Mouse (Mus musculus): ENCODE results near the gene Smyd3. TPM values are rescaled to one million over a fixed set of nuclear protein-coding genes. Genes with fewer than 3 reads are reported as not detected.
A peak's percentile ranks its signal among the peaks of the same experiment; 100 is the strongest.

The Smyd3 gene
- total and polyA plus RNA-seq, 3 experiments = 2.7 to 8.1 (median 7.6) TPM

DNA sequence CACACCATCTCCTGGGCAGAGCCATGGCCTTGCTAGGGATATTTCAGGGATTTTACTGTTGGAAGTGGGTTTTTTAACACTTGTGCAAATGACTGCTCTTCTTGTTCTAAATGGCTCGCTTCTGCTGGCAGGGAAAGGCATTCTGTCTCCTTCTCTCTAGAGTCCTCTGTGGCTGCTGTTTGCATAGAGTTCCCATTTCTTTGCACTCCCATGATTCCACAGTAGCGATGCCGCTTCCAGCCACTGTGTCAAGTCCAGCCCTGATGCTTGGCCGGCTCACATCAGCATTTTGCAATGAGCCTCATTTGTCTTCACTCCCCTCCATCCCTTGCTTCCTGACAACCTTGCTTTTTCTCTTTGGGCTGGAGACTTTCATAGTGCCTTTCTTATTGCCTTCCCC lies 528.4 kb downstream of the Smyd3 start:
- DNase-seq = no peak
- H3K27ac ChIP-seq = no peak overlapping the region
- whole genome bisulfite sequencing = 78% methylated on average over 4 of the region's 4 CpGs
- intact Hi-C loops (cut with DNase I) = no loop called here
- no peaks in the 10 kb centered on the region for H3K27me3 ChIP-seq (ENCODE audit: control insufficient read depth, insufficient read depth, low read length)
- H3K9ac ChIP-seq (ENCODE audit: low read depth, low read length) = no peak overlapping the region
- no peaks in the 10 kb centered on the region for H3K79me2 ChIP-seq (replicated peaks; ENCODE audit: control insufficient read depth, insufficient read depth, low read length)
- TF ChIP-seq POLR2A (IDR thresholded peaks at IDR 0.05; ENCODE audit: insufficient read depth, low read depth, low read length) (no peak), CTCF (IDR thresholded peaks at IDR 0.05) (no peak), EP300 (IDR thresholded peaks at IDR 0.05; ENCODE audit: insufficient read depth, low read depth, low read length) (no peak)
- H3K4me3 ChIP-seq = no peak overlapping the region
- no peaks in the 10 kb centered on the region; the same call in 1 of the 2 replicates for H3K4me1 ChIP-seq (ENCODE audit: control insufficient read depth, insufficient read depth, low read length)
- H3K36me3 ChIP-seq (ENCODE audit: control insufficient read depth, insufficient read depth, low read length) = no peaks in the 10 kb centered on the region

DNA sequence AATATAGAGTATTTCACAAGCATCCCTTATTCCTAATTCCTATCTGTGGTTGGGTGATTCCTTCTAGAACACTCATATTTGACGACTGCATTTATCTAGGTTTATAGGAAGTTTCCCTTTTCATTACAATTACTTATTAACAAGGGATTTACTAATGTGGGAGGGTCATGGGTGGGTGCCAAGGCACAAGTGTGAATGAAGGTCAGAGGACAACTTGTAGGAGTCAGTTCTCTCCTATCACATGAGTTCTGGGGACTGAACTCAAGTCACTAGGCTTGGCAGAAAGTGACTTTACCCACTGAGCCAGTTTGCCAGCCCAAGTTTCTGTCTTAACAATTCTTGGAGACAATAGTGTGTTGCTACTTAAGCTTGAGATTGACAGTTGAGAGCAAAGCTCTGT lies 529.7 kb downstream of the Smyd3 start:
- WGBS = 22% methylated on average over 1 of the region's 1 CpGs
- intact Hi-C loops (cut with DNase I) = no loop called here
- no peaks in the 10 kb centered on the region; the same call in 1 of the 2 replicates for H3K4me1 ChIP-seq (ENCODE audit: control insufficient read depth, insufficient read depth, low read length)

DNA sequence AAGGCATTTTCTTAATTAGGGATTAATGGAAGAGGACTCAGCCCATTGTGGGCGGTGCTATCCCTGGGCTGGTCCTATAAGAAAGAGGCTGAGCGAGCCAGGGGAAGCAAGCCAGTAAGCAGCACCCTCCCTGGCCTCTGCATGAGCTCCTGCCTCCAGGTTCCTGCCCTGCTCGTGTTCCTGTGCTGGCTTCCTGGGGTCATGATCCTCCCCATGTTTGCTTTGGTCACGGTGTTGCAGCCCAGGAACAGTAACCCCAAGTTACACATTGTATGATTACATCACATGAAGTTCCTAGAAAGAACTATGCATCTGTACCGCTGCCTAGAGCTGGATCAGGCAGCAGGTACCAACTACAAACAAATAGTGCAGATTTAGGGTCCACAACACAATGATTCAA lies 536.2 kb downstream of the Smyd3 start:
- no peak overlapping the region for H3K9ac ChIP-seq (ENCODE audit: low read depth, low read length)
- 70% methylated on average over 5 of the region's 5 CpGs for WGBS
- DNase-seq = no peak
- no peaks in the 10 kb centered on the region for H3K4me1 ChIP-seq (ENCODE audit: control insufficient read depth, insufficient read depth, low read length)
- intact Hi-C loops (cut with DNase I) = no loop called here
- H3K79me2 ChIP-seq (replicated peaks; ENCODE audit: control insufficient read depth, insufficient read depth, low read length) = no peaks in the 10 kb centered on the region
- no peak overlapping the region for H3K4me3 ChIP-seq
- TF ChIP-seq EP300 (IDR thresholded peaks at IDR 0.05; ENCODE audit: insufficient read depth, low read depth, low read length) (no peak), POLR2A (IDR thresholded peaks at IDR 0.05; ENCODE audit: insufficient read depth, low read depth, low read length) (no peak)
- H3K36me3 ChIP-seq (ENCODE audit: control insufficient read depth, insufficient read depth, low read length) = no peaks in the 10 kb centered on the region
- no peaks in the 10 kb centered on the region for H3K27me3 ChIP-seq (ENCODE audit: control insufficient read depth, insufficient read depth, low read length)
- H3K27ac ChIP-seq = no peak overlapping the region

More for the DNA sequence above, 529.7 kb downstream of the Smyd3 start:
- no peaks in the 10 kb centered on the region for H3K79me2 ChIP-seq (replicated peaks; ENCODE audit: control insufficient read depth, insufficient read depth, low read length)
- TF ChIP-seq EP300 (IDR thresholded peaks at IDR 0.05; ENCODE audit: insufficient read depth, low read depth, low read length) (no peak), CTCF (IDR thresholded peaks at IDR 0.05) (no peak), POLR2A (IDR thresholded peaks at IDR 0.05; ENCODE audit: insufficient read depth, low read depth, low read length) (no peak)
- H3K27ac ChIP-seq = no peak overlapping the region
- no peaks in the 10 kb centered on the region for H3K36me3 ChIP-seq (ENCODE audit: control insufficient read depth, insufficient read depth, low read length)
- H3K27me3 ChIP-seq (ENCODE audit: control insufficient read depth, insufficient read depth, low read length) = no peaks in the 10 kb centered on the region
- H3K4me3 ChIP-seq = no peak overlapping the region
- no peak for DNase-seq
- no peak overlapping the region for H3K9ac ChIP-seq (ENCODE audit: low read depth, low read length)

DNA sequence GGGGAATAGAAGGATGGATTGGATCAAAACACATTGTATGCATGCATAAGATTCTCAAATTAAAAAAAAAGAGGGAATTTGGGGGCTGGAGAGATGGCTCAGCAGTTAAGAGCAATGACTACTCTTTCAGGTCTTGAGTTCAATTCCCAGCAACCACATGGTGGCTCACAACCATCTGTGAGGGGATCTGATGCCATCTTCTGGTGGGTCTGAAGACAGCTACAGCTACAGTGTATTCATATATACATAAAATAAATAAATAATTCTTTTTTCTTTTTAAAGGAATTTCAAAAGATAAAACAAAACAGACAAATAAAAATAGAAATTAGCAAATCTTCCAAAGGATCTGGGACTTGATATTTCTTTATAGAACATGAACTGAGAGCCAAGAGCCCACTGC lies 537.7 kb downstream of the Smyd3 start:
- no peaks in the 10 kb centered on the region for H3K79me2 ChIP-seq (replicated peaks; ENCODE audit: control insufficient read depth, insufficient read depth, low read length)
- intact Hi-C loops (cut with DNase I) = no loop called here
- H3K9ac ChIP-seq (ENCODE audit: low read depth, low read length) = no peak overlapping the region
- H3K36me3 ChIP-seq (ENCODE audit: control insufficient read depth, insufficient read depth, low read length) = no peaks in the 10 kb centered on the region
- H3K4me1 ChIP-seq (ENCODE audit: control insufficient read depth, insufficient read depth, low read length) = no peaks in the 10 kb centered on the region
- H3K27ac ChIP-seq = no peak overlapping the region
- TF ChIP-seq CTCF (IDR thresholded peaks at IDR 0.05) (peak; percentile 40), EP300 (IDR thresholded peaks at IDR 0.05; ENCODE audit: insufficient read depth, low read depth, low read length) (no peak)
- H3K27me3 ChIP-seq (ENCODE audit: control insufficient read depth, insufficient read depth, low read length) = no peaks in the 10 kb centered on the region
- no peak for DNase-seq
- no peak overlapping the region for H3K4me3 ChIP-seq

DNA sequence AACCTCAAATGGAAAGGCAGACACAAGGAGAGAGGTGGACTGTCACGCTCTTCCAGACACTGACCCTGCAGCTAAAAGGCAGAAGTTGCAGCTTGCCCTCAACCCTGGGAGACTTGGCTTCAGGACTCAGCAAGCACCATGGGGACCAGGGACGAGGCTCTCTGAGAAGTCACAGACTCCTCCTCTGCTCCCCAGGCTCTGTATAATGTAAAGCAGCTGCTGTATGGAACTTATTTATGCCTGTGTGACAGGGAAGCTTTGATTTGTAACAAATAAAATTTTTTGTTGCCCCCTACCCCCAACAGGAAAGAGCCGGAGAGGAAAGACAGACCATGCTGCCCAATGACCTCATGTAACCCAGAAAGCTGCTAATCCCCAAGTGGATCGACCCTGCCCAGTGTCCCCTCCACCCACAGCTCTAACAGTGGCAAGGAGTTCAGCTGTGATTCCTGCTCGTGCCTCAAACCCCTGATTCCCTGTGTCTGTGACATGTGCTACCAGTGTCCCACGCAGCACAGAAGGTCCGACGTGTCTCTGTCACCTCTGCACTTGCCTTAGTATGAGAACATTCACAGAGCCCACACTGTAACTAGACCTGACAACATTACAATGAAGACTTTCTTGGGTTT lies 539.1 kb downstream of the Smyd3 start:
- WGBS = 64% methylated on average over 8 of the region's 8 CpGs
- no peaks in the 10 kb centered on the region for H3K4me1 ChIP-seq (ENCODE audit: control insufficient read depth, insufficient read depth, low read length)
- intact Hi-C loops (cut with DNase I) = no loop called here
- H3K4me3 ChIP-seq = no peak overlapping the region
- no peaks in the 10 kb centered on the region for H3K36me3 ChIP-seq (ENCODE audit: control insufficient read depth, insufficient read depth, low read length)
- no peak overlapping the region for H3K9ac ChIP-seq (ENCODE audit: low read depth, low read length)
- no peak for DNase-seq
- H3K27me3 ChIP-seq (ENCODE audit: control insufficient read depth, insufficient read depth, low read length) = no peaks in the 10 kb centered on the region
- TF ChIP-seq EP300 (IDR thresholded peaks at IDR 0.05; ENCODE audit: insufficient read depth, low read depth, low read length) = no peak
- no peak for TF ChIP-seq CTCF (IDR thresholded peaks at IDR 0.05)
- no peak for TF ChIP-seq POLR2A (IDR thresholded peaks at IDR 0.05; ENCODE audit: insufficient read depth, low read depth, low read length)
- no peaks in the 10 kb centered on the region for H3K79me2 ChIP-seq (replicated peaks; ENCODE audit: control insufficient read depth, insufficient read depth, low read length)
- no peak overlapping the region for H3K27ac ChIP-seq

DNA sequence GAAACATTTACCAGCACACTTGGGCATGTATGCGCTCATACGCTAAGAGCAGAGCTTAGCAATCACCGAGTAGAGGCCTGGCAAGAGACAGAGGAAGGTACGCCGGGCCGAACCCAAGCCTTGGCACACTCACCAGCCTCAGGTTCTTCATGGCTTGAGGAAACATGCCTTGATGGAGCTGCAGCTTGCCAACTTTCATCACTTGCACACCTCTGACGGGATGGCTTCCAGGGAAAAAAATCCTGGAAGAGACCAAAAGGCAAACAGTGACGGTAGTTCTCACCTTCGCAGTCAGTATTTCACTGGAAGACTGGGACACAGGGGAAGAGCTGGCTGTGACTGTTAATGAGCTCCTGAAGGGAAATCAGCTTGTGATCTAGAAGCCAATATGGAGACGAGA lies 545.8 kb downstream of the Smyd3 start:
- Histone ChIP-seq H3K9ac (ENCODE audit: low read depth, low read length) (no peak overlapping the region), H3K4me1 (ENCODE audit: control insufficient read depth, insufficient read depth, low read length) (no peaks in the 10 kb centered on the region), H3K4me3 (no peak overlapping the region), H3K27me3 (ENCODE audit: control insufficient read depth, insufficient read depth, low read length) (no peaks in the 10 kb centered on the region), H3K27ac (no peak overlapping the region), H3K36me3 (ENCODE audit: control insufficient read depth, insufficient read depth, low read length) (no peaks in the 10 kb centered on the region), H3K79me2 (replicated peaks; ENCODE audit: control insufficient read depth, insufficient read depth, low read length) (no peaks in the 10 kb centered on the region)
- intact Hi-C loops (cut with DNase I) = no loop called here
- DNase-seq = no peak
- WGBS = 91% methylated on average over 10 of the region's 10 CpGs
- no peak for TF ChIP-seq CTCF (IDR thresholded peaks at IDR 0.05)
- no peak for TF ChIP-seq POLR2A (IDR thresholded peaks at IDR 0.05; ENCODE audit: insufficient read depth, low read depth, low read length)
- TF ChIP-seq EP300 (IDR thresholded peaks at IDR 0.05; ENCODE audit: insufficient read depth, low read depth, low read length) = no peak
